Mouse (Mus musculus) inflammation-experienced regulatory T-cells (primary cell): Measurements from ENCODE around the gene Fzr1. TPM values are rescaled to one million over a fixed set of nuclear protein-coding genes. Genes with fewer than 3 reads are reported as not detected.

Experiments used
- polyA plus RNA-seq, 2 experiments: library from polyadenylated mRNA; unstranded; fragments of 100-300 nt; shearing (Covaris generic); gene quantifications; one replicate each; pipeline ENCODE4 v1.2.1; 2017

Gene Fzr1
- 10 to 100 TPM; 62.2 to 65.0 TPM for polyA plus RNA-seq

DNA sequence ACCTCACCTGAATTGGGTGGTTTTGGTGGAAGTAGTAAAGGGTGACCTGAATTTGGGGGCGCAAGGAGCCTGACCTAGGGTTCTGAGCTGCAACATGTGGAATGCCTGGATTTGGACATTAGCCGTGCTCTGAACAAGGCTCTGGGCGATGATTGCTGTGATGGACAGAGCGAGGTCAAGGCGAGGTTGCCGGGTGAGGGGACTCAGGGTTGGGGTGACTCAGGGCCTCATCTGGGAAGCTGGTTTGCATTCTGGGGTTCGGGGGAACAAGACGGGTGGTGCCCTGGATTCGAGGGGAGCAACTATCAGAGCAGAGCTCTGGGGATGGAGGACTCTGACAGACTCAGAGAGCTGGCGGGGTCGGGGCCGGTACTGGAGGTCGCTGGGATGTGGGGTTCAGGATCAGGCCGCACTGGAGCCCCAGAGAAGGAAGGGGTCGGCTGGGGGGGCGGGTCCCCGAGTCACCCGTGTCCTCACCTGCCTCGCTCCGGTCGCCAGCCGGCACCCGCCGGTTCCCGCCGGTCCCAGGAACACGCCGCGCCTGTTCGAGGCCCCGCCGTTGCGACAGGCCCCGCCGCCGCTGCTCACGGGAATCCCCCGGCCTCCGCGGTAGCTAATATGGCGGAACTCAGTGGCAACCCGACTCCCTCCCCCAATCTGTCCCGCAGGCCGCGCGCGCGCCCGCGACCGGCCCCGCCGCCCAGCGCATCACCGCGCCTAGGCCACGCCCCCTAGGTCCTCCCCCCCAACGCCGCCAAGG is at the start of gene Fzr1:
TSS of gene Fzr1 (minus strand) at position 724 of the 760 bp plus-strand sequence.

DNA sequence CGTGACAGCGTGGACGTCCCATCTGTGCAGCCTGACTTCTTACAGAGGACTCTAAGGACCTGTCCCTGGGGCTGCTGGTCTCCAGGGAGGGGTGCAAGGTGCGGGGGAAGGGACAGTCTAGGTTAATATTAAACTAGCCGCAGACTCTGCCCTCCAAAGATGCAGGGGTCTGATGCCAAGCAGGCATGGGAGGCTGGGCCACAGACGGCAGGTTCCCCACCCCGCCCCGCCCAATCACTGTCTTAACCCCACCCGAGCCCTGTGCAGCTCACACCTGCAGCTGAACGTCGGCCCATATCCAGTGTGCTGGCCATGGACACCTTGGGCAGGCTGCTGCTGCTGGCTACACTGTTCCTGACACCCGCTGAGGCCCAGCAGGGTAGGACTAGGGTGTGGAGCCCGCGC is 14.5 kb upstream of the Fzr1 start, which contains the start of gene Smim24:
TSS of gene Smim24 (plus strand) at position 271 of the 405 bp plus-strand sequence.

DNA sequence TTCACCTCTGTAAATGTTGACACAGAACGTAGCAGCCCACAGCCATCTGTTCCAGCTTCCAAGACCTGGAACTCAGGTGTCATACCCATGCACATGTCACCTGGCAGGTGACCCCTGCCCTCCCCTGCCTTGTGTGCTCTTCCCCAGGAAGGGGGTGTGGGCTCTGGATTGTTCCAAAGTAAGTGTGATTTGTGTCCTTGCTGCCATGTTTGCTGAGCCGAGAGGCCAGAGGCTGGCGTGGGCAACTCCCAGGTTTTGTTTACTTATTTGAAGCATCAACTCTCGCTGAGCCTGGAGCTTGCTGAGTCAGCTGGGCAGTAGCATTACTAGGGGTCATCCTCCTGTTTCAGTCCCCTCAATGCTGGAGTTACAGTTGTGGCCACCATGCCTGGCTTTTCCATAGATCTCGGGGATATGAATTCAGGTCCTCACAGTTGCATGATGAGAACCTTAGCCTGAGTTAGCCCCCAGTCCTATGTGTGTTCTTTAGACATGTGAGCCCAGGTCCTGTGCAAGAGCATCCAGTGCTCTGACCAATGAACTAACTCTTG is 10.3 kb upstream of the Fzr1 start, which contains the start of gene Gm48552:
TSS of gene Gm48552 (plus strand) at position 501 of the 551 bp plus-strand sequence.

GRCm38 (mm10) chr10:81383802-81384604 is 5.7 kb upstream of the Fzr1 start, which contains the start of the genes Dohh and Gm48551:
Gene Dohh, plus strand, starts transcription at chr10:81384428.
Gene Gm48551, plus strand, starts transcription at chr10:81384466.

DNA sequence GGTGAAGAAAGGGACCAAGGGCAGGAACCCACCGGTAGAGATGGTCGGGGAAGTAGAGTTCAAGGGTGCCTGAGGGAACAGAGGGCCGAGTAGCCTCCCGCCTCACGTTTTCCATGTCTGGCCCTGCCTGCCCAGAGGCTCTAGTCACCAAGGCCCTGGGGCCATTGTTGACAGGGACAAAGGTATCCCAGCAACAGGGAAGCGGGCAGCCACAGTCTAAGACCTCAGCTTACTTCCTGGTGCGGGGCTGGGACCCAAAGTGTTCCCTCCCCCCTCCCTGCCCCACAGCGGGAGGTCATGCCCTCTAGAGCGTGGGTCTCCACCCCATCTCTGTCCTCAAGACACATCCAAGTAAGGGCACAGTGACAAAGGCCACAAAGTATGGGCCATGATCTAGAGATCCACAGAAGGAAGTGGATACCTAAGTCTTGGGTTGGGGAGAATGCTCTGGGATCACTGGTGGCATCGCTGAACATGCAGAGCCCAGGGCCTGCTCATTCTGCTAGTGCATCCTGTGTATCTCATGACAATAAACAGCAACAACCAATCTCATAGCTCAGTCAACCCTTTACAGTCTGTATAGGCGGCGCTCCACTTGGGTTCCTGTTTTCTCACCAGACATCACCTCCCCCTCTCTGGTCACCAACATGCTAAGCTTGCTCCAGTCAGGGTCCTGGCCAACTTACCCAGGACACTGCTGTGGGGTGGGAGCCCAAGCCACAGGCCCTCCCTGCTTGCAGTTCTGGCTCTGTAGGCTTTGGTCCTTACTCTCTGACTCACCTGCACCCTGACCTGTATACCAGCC is 12.4 kb downstream of the Fzr1 start, which contains the start of gene 4930404N11Rik:
TSS of gene 4930404N11Rik (minus strand) at position 145 of the 805 bp plus-strand sequence.

GRCm38 (mm10) chr10:81356991-81357844 is 21.1 kb downstream of the Fzr1 start, which contains the start of gene Mfsd12:
Gene Mfsd12, plus strand, starts transcription at chr10:81357491.

GRCm38 (mm10) chr10:81350351-81351063 is 27.8 kb downstream of the Fzr1 start, which contains the start of gene Hmg20b:
Gene Hmg20b, minus strand, starts transcription at chr10:81350480.

DNA sequence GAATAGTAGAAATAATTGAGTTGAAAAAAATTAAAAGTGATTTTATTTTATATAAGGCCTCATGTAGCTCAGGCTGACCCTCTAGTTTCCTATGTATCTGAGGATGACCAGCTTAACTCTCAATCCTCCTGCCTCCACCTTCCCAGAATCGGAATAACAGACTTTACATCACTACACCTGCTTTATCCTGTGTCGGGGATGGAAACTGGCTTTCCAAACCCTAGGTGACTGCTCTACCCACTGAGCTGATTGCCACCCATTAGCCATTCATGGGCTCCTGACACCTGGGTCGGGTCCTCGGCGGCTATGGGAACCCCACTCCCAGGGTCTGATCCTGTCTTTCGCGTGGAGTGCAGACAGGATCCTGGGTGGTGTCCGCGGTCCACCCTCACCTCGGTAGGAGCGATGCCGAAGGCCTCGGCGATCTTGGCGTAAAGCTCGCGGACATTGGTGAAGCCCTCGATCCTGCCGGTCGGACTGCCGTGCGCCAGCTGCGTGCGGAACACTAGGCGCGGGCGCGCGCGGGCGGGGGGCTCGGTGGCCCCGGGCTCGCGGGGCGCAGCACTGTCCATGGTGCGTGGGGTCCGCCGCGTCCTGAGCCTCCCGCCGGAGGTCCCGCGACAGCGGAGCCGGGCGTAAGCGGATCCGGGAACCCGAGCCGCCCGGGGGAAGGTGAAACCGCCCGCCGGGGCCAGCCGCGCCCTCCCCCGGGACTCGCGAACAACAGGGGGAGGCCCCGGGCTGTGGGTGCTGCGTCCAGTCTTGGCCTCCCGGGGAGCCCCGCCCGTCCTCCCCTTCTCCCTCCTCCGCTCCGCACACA is 35.4 kb downstream of the Fzr1 start, which contains the start of gene Gipc3:
TSS of gene Gipc3 (minus strand) at position 581 of the 820 bp plus-strand sequence.

DNA sequence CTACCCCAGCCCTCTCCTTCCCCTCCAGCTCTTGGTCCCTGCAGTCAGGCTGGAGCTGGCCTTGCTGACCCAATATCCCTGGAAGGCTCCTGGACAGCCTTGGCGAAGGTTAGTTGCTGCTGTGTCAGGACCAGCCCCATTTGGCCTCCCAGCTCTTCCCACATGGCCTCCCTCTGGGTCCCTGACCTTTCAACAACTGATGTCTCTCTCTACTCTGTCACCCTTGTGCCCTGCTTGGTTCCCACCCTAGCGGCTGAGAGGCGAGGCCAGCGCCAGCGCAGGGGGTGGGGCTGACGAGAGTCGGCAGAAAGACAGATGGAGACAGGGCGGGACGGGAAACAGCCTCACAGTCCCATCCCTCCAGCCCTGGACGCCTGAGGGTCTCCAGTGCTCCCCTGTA is 49.9 kb downstream of the Fzr1 start, which contains the start of gene Tbxa2r:
TSS of gene Tbxa2r (plus strand) at position 346 of the 400 bp plus-strand sequence.

DNA sequence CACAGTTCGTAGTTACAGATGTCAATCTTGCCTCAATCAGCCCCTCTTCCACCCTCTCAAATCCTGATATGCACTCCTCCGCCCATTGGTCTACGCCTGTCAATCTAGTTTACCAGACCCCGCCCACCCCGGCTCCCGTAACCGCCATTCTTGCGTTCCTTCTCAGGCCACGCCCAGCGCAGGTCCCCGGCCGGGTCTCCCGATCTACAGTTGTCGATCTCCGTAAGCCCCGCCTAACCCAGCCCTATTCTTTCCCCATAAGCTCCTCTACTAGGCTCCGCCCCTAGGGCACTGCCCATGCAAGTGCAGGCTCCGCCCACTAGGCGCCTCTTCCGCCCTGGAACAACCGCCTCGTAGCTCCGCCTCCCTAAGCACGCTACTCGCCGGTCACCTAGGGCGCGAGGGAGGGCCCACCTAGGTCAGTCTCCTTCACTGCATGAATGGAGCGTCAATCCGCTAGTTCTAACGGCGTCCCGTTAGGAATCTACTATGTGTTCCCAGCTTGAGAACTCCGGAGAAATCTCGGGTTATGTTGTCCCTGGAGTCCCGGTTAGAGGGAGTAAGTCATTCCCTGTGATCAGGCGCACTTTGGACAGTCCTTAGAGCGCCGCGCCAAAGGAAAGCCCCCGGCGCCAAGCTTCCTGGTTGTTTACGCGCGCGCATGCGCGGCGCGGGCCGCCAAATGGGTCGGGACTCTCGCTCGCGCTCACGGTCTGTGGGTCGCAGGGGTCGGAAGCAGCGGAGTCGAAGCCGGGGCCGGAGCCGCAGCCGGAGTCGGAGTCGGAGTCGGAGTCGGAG is 57.6 kb downstream of the Fzr1 start, which contains the start of gene Cactin:
TSS of gene Cactin (plus strand) at position 554 of the 798 bp plus-strand sequence.

Other genes with a start within 250 kb of the Fzr1 start
- gene Zbtb7a, start 243.3 kb downstream of the Fzr1 start, polyA plus RNA-seq, result 10 to 100 TPM; 80.7 to 89.3 TPM
- 10 to 100 TPM; 47.9 to 52.2 TPM for gene Pias4, start 210.6 kb downstream of the Fzr1 start, polyA plus RNA-seq
- 100 to 1,000 TPM; 560 to 709 TPM for gene Eef2, start 201.9 kb downstream of the Fzr1 start, polyA plus RNA-seq
- 100 to 1,000 TPM in 1 of 2 experiments, 10 to 100 TPM in 1; 79.0 to 108 TPM for gene Dapk3, start 195.5 kb downstream of the Fzr1 start, polyA plus RNA-seq
- under 1 TPM in 1 of 2 experiments, not detected in 1; 0.19 TPM for gene 4930442H23Rik, start 194.7 kb downstream of the Fzr1 start, polyA plus RNA-seq
- gene Nmrk2, start 176.5 kb downstream of the Fzr1 start, polyA plus RNA-seq, result 1 to 10 TPM in 1 of 2 experiments, under 1 TPM in 1; 0.34 to 3.1 TPM
- 1 to 10 TPM; 1.6 to 5.6 TPM for gene Atcay, start 147.7 kb downstream of the Fzr1 start, polyA plus RNA-seq
- gene Zfr2, start 145.4 kb downstream of the Fzr1 start, polyA plus RNA-seq, result 1 to 10 TPM; 7.6 TPM
- gene Matk, start 125.6 kb downstream of the Fzr1 start, polyA plus RNA-seq, result 100 to 1,000 TPM in 1 of 2 experiments, 10 to 100 TPM in 1; 57.1 to 143 TPM
- gene Mrpl54, start 111.6 kb downstream of the Fzr1 start, polyA plus RNA-seq, result 10 to 100 TPM; 81.0 to 96.1 TPM
- 10 to 100 TPM; 42.7 to 44.7 TPM for gene Apba3, start 111.6 kb downstream of the Fzr1 start, polyA plus RNA-seq
- 10 to 100 TPM; 19.3 to 24.9 TPM for gene Tjp3, start 86.9 kb downstream of the Fzr1 start, polyA plus RNA-seq
- gene Pip5k1c, start 85.6 kb downstream of the Fzr1 start, polyA plus RNA-seq, result 10 to 100 TPM; 83.6 to 95.1 TPM
- gene Cactin, start 57.4 kb downstream of the Fzr1 start, polyA plus RNA-seq, result 10 to 100 TPM; 61.4 to 82.7 TPM
- 10 to 100 TPM; 63.1 to 66.4 TPM for gene Tbxa2r, start 49.8 kb downstream of the Fzr1 start, polyA plus RNA-seq
- gene Gipc3, start 35.2 kb downstream of the Fzr1 start, polyA plus RNA-seq, result under 1 TPM in 1 of 2 experiments, not detected in 1; 0.49 TPM
- 10 to 100 TPM; 35.3 to 47.8 TPM for gene Hmg20b, start 28.0 kb downstream of the Fzr1 start, polyA plus RNA-seq
- gene Mfsd12, start 21.0 kb downstream of the Fzr1 start, polyA plus RNA-seq, result 1 to 10 TPM; 4.9 to 7.1 TPM
- 1 to 10 TPM; 1.7 to 4.3 TPM for gene 4930404N11Rik, start 12.7 kb downstream of the Fzr1 start, polyA plus RNA-seq
- 10 to 100 TPM; 30.8 to 32.1 TPM for gene Dohh, start 5.9 kb upstream of the Fzr1 start, polyA plus RNA-seq
- gene Gm48551, start 6.0 kb upstream of the Fzr1 start, polyA plus RNA-seq, result 1 to 10 TPM; 2.6 to 5.0 TPM
- gene Gm48552, start 10.5 kb upstream of the Fzr1 start, polyA plus RNA-seq, result 1 to 10 TPM in 1 of 2 experiments, under 1 TPM in 1; 0.57 to 1.1 TPM
- 1 to 10 TPM in 1 of 2 experiments, not detected in 1; 5.5 TPM for gene Smim24, start 14.5 kb upstream of the Fzr1 start, polyA plus RNA-seq
- 10 to 100 TPM; 20.7 to 22.4 TPM for gene Nfic, start 77.1 kb upstream of the Fzr1 start, polyA plus RNA-seq
- gene Celf5, start 104.2 kb upstream of the Fzr1 start, polyA plus RNA-seq, result under 1 TPM; 0.24 to 0.31 TPM
- gene Ncln, start 117.9 kb upstream of the Fzr1 start, polyA plus RNA-seq, result 100 to 1,000 TPM in 1 of 2 experiments, 10 to 100 TPM in 1; 98.8 to 103 TPM
- 10 to 100 TPM; 59.0 to 73.6 TPM for gene S1pr4, start 121.6 kb upstream of the Fzr1 start, polyA plus RNA-seq
- 10 to 100 TPM; 29.0 to 32.4 TPM for gene Gna15, start 145.7 kb upstream of the Fzr1 start, polyA plus RNA-seq
- gene Gna11, start 166.7 kb upstream of the Fzr1 start, polyA plus RNA-seq, result 10 to 100 TPM; 15.9 to 26.6 TPM
- 1,000 to 10,000 TPM; 1,037 to 1,181 TPM for gene Aes, start 181.0 kb upstream of the Fzr1 start, polyA plus RNA-seq
- gene Tle2, start 196.0 kb upstream of the Fzr1 start, polyA plus RNA-seq, result 1 to 10 TPM; 2.8 to 5.1 TPM
- 1 to 10 TPM in 1 of 2 experiments, not detected in 1; 2.2 TPM for gene Tle6, start 222.6 kb upstream of the Fzr1 start, polyA plus RNA-seq
- gene BC025920, start 227.8 kb upstream of the Fzr1 start, polyA plus RNA-seq, result 1 to 10 TPM; 2.1 to 3.2 TPM
- 10 to 100 TPM; 12.8 to 18.1 TPM for gene Sirt6, start 249.3 kb upstream of the Fzr1 start, polyA plus RNA-seq